In the genomic region with DNA sequence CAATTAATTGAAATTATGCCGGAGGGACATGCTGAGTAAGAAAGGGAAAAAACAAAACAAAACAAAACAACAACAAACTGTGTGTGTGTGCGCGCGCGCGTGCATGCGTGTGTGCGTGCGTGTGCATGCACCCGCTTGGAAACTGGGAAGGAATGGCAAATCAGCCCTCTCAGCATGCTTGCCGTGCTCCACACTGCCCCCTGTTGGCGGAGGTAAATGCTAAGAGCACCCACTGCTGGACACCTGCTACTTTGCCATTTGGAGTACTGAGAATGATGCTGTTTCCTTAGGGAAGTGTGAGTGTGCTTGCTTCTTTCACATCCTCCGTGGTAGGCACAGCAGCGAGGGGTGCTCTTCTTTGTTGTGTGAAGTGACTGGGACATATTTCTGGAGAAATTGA, we compare ENCODE assay signal across 9 mouse cellular contexts.
DNase-seq lines count a peak whose midpoint lies in the region; ATAC-seq and TF ChIP-seq lines count a peak whose summit lies in the region.
"Had no signal": no experiment of that assay in that cellular context is flagged by ENCODE, and none has a peak within 500 bp of the region (broad histone marks: within the 10 kb centered on the region; RNA-seq: fewer than 3 reads in every experiment).

No protein-coding gene starts in this region.

- DNase-seq in gastrocnemius, adult 2 months, result peak; percentile 20
- DNase-seq in gastrocnemius, postnatal 4 days (ENCODE audit: low spot score in 2 of 2), result no peak
- peak; percentile 41 for DNase-seq in 416B (ENCODE audit: low read depth)
- DNase-seq in adrenal gland, adult 2 months, result peak; percentile 20
- peak; percentile 5 to 18 for DNase-seq in natural killer cell, adult 2 months (ENCODE audit: low spot score in 2 of 2)
- no peak for DNase-seq in urinary bladder, postnatal 10 days (ENCODE audit: low spot score)
- DNase-seq in forebrain, embryonic 14.5 days (ENCODE audit: low spot score), result no peak

- no peaks in the 10 kb centered on the region for H3K4me1 ChIP-seq in forebrain, embryonic 15.5 days
- no peaks in the 10 kb centered on the region for H3K4me1 ChIP-seq in forebrain, embryonic 14.5 days (ENCODE audit: control insufficient read depth, insufficient read depth, low read length)
- H3K4me1 ChIP-seq: hindbrain, embryonic 15.5 days had no signal

- H3K9me3 ChIP-seq in forebrain, embryonic 15.5 days, result no peaks in the 10 kb centered on the region
- no peaks in the 10 kb centered on the region for H3K9me3 ChIP-seq in forebrain, embryonic 14.5 days (replicated peaks; ENCODE audit: control insufficient read depth, low read length)
- H3K9me3 ChIP-seq: hindbrain, embryonic 15.5 days had no signal

- no peak overlapping the region for H3K4me3 ChIP-seq in gastrocnemius, adult 2 months
- H3K4me3 ChIP-seq in forebrain, embryonic 15.5 days, result no peak overlapping the region
- H3K4me3 ChIP-seq in forebrain, embryonic 14.5 days (ENCODE audit: low read depth, low read length), result no peak overlapping the region
- H3K4me3 ChIP-seq: hindbrain, embryonic 15.5 days had no signal

- TF ChIP-seq CTCF in gastrocnemius, adult 2 months (IDR thresholded peaks at IDR 0.05), result peak; percentile 44

- no peak overlapping the region for H3K27ac ChIP-seq in gastrocnemius, adult 2 months
- H3K27ac ChIP-seq in forebrain, embryonic 15.5 days (replicated peaks), result no peak overlapping the region
- H3K27ac ChIP-seq in forebrain, embryonic 14.5 days (ENCODE audit: low read depth, low read length), result no peak overlapping the region
- H3K27ac ChIP-seq: hindbrain, embryonic 15.5 days had no signal

- intact Hi-C loops in gastrocnemius, adult 2 months (cut with DNase I), result no loop called here

- H3K27me3 ChIP-seq in forebrain, embryonic 15.5 days, result no peaks in the 10 kb centered on the region
- no peaks in the 10 kb centered on the region for H3K27me3 ChIP-seq in forebrain, embryonic 14.5 days (replicated peaks; ENCODE audit: control insufficient read depth, insufficient read depth, low read length)
- H3K27me3 ChIP-seq: hindbrain, embryonic 15.5 days had no signal

- no peak overlapping the region for H3K4me2 ChIP-seq in forebrain, embryonic 15.5 days (replicated peaks)
- no peak overlapping the region for H3K4me2 ChIP-seq in forebrain, embryonic 14.5 days (ENCODE audit: low read length)
- H3K4me2 ChIP-seq: hindbrain, embryonic 15.5 days had no signal

- H3K36me3 ChIP-seq in forebrain, embryonic 15.5 days, result no peaks in the 10 kb centered on the region
- no peaks in the 10 kb centered on the region for H3K36me3 ChIP-seq in forebrain, embryonic 14.5 days (ENCODE audit: control insufficient read depth, insufficient read depth, low read length)
- H3K36me3 ChIP-seq: hindbrain, embryonic 15.5 days had no signal

- ATAC-seq in forebrain, embryonic 15.5 days (replicated peaks), result no peak
- ATAC-seq in forebrain, embryonic 14.5 days, result no peak

- H3K9ac ChIP-seq in forebrain, embryonic 15.5 days (replicated peaks), result no peak overlapping the region
- no peak overlapping the region for H3K9ac ChIP-seq in forebrain, embryonic 14.5 days (ENCODE audit: low read length)
- H3K9ac ChIP-seq: hindbrain, embryonic 15.5 days had no signal

- WGBS in forebrain, embryonic 15.5 days, result 84% methylated on average over 14 of the region's 14 CpGs
- WGBS in forebrain, embryonic 14.5 days, result 81% methylated on average over 14 of the region's 14 CpGs

Comparison
In these comparisons a context has a peak if more than half of its experiments do, and no peak if none do; other contexts are left out.
1. DNase-seq: peak in gastrocnemius, adult 2 months (single experiment), 416B (single experiment), adrenal gland, adult 2 months (single experiment) and natural killer cell, adult 2 months (2 of 2); none in gastrocnemius, postnatal 4 days (0 of 2), urinary bladder, postnatal 10 days (single experiment) and forebrain, embryonic 14.5 days (single experiment).